Mouse (Mus musculus) lung, postnatal 0 days (tissue): ENCODE results near the gene Gm19965. TPM values are rescaled to one million over a fixed set of nuclear protein-coding genes. Genes with fewer than 3 reads are reported as not detected.

Experiments
- ATAC-seq: fragments of 200-750 bp; cut with Nextera tagmentation; 2 replicates; pipeline ENCODE4 v1.8.0; 2017; ENCODE audit warnings: moderate library complexity
- DNase-seq: peaks from one replicate; pipeline ENCODE4 v3.0.0-alpha.2; 2016; ENCODE audit warnings: low spot score
- H3K27ac ChIP-seq: fragments of 300-500 bp; sonication (generic); 2 replicates; pipeline ENCODE4 v1.5.1; 2014; ENCODE audit warnings: antibody characterized with exemption, mild to moderate bottlenecking, low read length, mixed read lengths
- H3K27me3 ChIP-seq: fragments of 300-500 bp; sonication (generic); replicated peaks from 2 replicates; pipeline ENCODE4 v1.6.1; 2014; ENCODE audit warnings: low read length, mixed read lengths; ENCODE audit not compliant: insufficient read depth
- H3K36me3 ChIP-seq: fragments of 300-500 bp; sonication (generic); 2 replicates; pipeline ENCODE4 v1.6.1; 2014; ENCODE audit warnings: low read length, mixed read lengths; ENCODE audit not compliant: insufficient read depth
- H3K4me1 ChIP-seq: fragments of 300-500 bp; sonication (generic); 2 replicates; pipeline ENCODE4 v1.6.1; 2014; ENCODE audit warnings: antibody characterized with exemption, low read depth, low read length, mixed read lengths; ENCODE audit not compliant: insufficient read depth
- H3K4me2 ChIP-seq: fragments of 300-500 bp; sonication (generic); replicated peaks from 2 replicates; pipeline ENCODE4 v1.6.1; 2014; ENCODE audit warnings: low read depth, mild to moderate bottlenecking, low read length, moderate library complexity, mixed read lengths
- H3K4me3 ChIP-seq: fragments of 300-500 bp; sonication (generic); 2 replicates; pipeline ENCODE4 v1.5.1; 2014; ENCODE audit warnings: low read depth, low read length
- H3K9ac ChIP-seq: fragments of 300-500 bp; sonication (generic); replicated peaks from 2 replicates; pipeline ENCODE4 v1.6.1; 2014; ENCODE audit warnings: low read depth, mild to moderate bottlenecking
- H3K9me3 ChIP-seq: fragments of 300-500 bp; sonication (generic); 2 replicates; pipeline ENCODE4 v1.6.1; 2016; ENCODE audit warnings: low read length, mixed read lengths
- CTCF ChIP-seq: IDR thresholded peaks from 2 replicates; pipeline ENCODE4 v1.5.1; 2016; ENCODE audit warnings: antibody characterized with exemption, mild to moderate bottlenecking
- EP300 ChIP-seq: IDR thresholded peaks from 2 replicates; pipeline ENCODE4 v1.6.1; 2016; ENCODE audit warnings: antibody characterized with exemption, mild to moderate bottlenecking, control low read depth
- WGBS: fragments of 180-500 bp; shearing (Covaris S2); extraction: QIAGEN DNeasy Blood & Tissue Kit; methylation state at CpG from one replicate; pipeline ENCODE4 v1.1.7; 2014; 5-methylcytosine and 5-hydroxymethylcytosine counted together
- polyA plus RNA-seq: library from polyadenylated mRNA; unstranded; fragments of >200 nt; fragmentation: Nextera tagmentation; extraction: Ambion mirVana; gene quantifications from 2 replicates; pipeline ENCODE4 v1.2.1, GENCODE M21; 2015

Gene Gm19965
- polyA plus RNA-seq: not detected in 2 replicates

GRCm38 (mm10) chr1:116802683-116803082 lies at the start of gene Gm19965:
Gm19965 (plus strand) TSS chr1:116802983.
- TF ChIP-seq EP300 (no peak), CTCF (no peak)
- no peak within 1 kb of the TSS for H3K9ac ChIP-seq
- no peaks in the 10 kb centered on the region for H3K9me3 ChIP-seq
- ATAC-seq (no peak), DNase-seq (no peak)
- 57% methylated on average over 3 of the region's 3 CpGs for WGBS
- no peaks in the 10 kb centered on the region for H3K4me1 ChIP-seq
- no peak within 1 kb of the TSS for H3K4me2 ChIP-seq
- H3K36me3 ChIP-seq: no peaks in the 10 kb centered on the region
- no peak within 1 kb of the TSS for H3K4me3 ChIP-seq
- no peak within 1 kb of the TSS for H3K27ac ChIP-seq
- H3K27me3 ChIP-seq: no peaks in the 10 kb centered on the region

GRCm38 (mm10) chr1:116782471-116782989 lies 20.3 kb upstream of the Gm19965 start:
- H3K9me3 ChIP-seq: no peaks in the 10 kb centered on the region
- WGBS: 93% methylated on average over 8 of the region's 8 CpGs
- H3K27me3 ChIP-seq: no peaks in the 10 kb centered on the region
- no peak overlapping the region for H3K4me2 ChIP-seq
- no peak overlapping the region for H3K4me3 ChIP-seq
- no peaks in the 10 kb centered on the region for H3K4me1 ChIP-seq
- H3K27ac ChIP-seq: no peak overlapping the region
- H3K36me3 ChIP-seq: no peaks in the 10 kb centered on the region
- H3K9ac ChIP-seq: no peak overlapping the region
- TF ChIP-seq CTCF (no peak), EP300 (no peak)
- no peak for ATAC-seq
- DNase-seq: no peak
